Mouse (Mus musculus) hindbrain, postnatal 0 days (tissue): ENCODE data around the gene Vmn1r210. TPM values are rescaled to one million over a fixed set of nuclear protein-coding genes. Genes with fewer than 3 reads are reported as not detected.
"Not testable (repeated sequence)": the region's sequence is repeated elsewhere in the genome, so short reads cannot be mapped to it uniquely, and the experiment has no call there.

Source experiments
- ATAC-seq: fragments of 200-750 bp; cut with Nextera tagmentation; 2 replicates; pipeline ENCODE4 v1.8.0; 2017; ENCODE audit warnings: mild to moderate bottlenecking, moderate TSS enrichment, moderate library complexity
- DNase-seq: peaks from one replicate; pipeline ENCODE4 v3.0.0-alpha.2; 2015; ENCODE audit warnings: low spot score
- H3K27ac ChIP-seq: fragments of 300-500 bp; sonication (generic); 2 replicates; pipeline ENCODE4 v1.5.1; 2014; ENCODE audit warnings: mild to moderate bottlenecking
- H3K27me3 ChIP-seq: fragments of 300-500 bp; sonication (generic); 2 replicates; pipeline ENCODE4 v1.6.1; 2014; ENCODE audit warnings: low read length, mixed read lengths; ENCODE audit not compliant: insufficient read depth
- H3K36me3 ChIP-seq: fragments of 300-500 bp; sonication (generic); 2 replicates; pipeline ENCODE4 v1.6.1; 2014; ENCODE audit warnings: low read length, mixed read lengths; ENCODE audit not compliant: insufficient read depth
- H3K4me1 ChIP-seq: fragments of 300-500 bp; sonication (generic); 2 replicates; pipeline ENCODE4 v1.6.1; 2014; ENCODE audit warnings: antibody characterized with exemption, low read length, mixed read lengths; ENCODE audit not compliant: insufficient read depth
- H3K4me2 ChIP-seq: fragments of 300-500 bp; sonication (generic); 2 replicates; pipeline ENCODE4 v1.6.1; 2014; ENCODE audit warnings: low read depth, mild to moderate bottlenecking, low read length, moderate library complexity, mixed read lengths
- H3K4me3 ChIP-seq: fragments of 300-500 bp; sonication (generic); 2 replicates; pipeline ENCODE4 v1.5.1; 2014; ENCODE audit warnings: low read length
- H3K9ac ChIP-seq: fragments of 300-500 bp; sonication (generic); replicated peaks from 2 replicates; pipeline ENCODE4 v1.6.1; 2014; ENCODE audit warnings: mild to moderate bottlenecking, low read length, moderate library complexity, mixed read lengths
- H3K9me3 ChIP-seq: fragments of 300-500 bp; sonication (generic); 2 replicates; pipeline ENCODE4 v1.6.1; 2016; ENCODE audit warnings: low read length, mixed read lengths
- whole genome bisulfite sequencing: fragments of 180-500 bp; shearing (Covaris S2); extraction: QIAGEN DNeasy Blood & Tissue Kit; methylation state at CpG from one replicate; pipeline ENCODE4 v1.1.7; 2014; 5-methylcytosine and 5-hydroxymethylcytosine counted together
- polyA plus RNA-seq: library from polyadenylated mRNA; unstranded; fragments of >200 nt; fragmentation: Nextera tagmentation; extraction: Ambion mirVana; gene quantifications from 2 replicates; pipeline ENCODE4 v1.2.1, GENCODE M21; 2015
- total RNA-seq: library from RNA; depleted of rRNA; stranded (reverse); fragments of >200 nt; gene quantifications from 2 replicates; pipeline ENCODE4 v1.2.3, GENCODE M21; 2014; rRNA removed

The Vmn1r210 gene
- total and polyA plus RNA-seq, 2 experiments from 2014 or later, result not detected

- not testable (repeated sequence) for H3K4me3 ChIP-seq, H3K4me1 ChIP-seq, H3K36me3 ChIP-seq, H3K27ac ChIP-seq, H3K27me3 ChIP-seq, H3K9me3 ChIP-seq, H3K9ac ChIP-seq, H3K4me2 ChIP-seq, DNase-seq, ATAC-seq
Observed at GRCm38 (mm10) chr13:22784159-22784558, 47.0 kb downstream of the Vmn1r210 start.

DNA sequence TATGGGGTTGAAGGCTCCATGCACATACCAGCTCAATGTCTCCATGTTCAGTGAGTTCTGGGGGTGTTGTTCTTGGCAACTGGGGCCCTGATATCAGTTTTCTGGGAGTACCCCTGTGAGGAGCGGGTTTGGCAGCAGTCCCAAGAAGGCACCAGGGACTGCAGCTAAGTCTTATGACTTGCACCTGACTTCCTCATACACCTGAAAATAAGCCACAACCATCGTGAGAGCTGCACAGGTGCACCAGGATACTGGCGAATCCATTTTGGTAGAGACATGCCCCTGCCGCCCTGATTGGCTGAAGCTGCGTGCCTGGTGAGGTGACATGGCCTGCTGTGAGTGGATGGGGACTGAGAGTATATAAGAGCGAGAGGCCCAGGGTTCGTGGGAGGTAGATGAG is 53.8 kb downstream of the Vmn1r210 start, which contains the start of gene Vmn1r208:
TSS of gene Vmn1r208 (minus strand) at position 101 of the 400 bp plus-strand sequence.
- not testable (repeated sequence) for H3K9ac ChIP-seq, H3K9me3 ChIP-seq, H3K4me1 ChIP-seq, ATAC-seq, H3K27me3 ChIP-seq, H3K4me2 ChIP-seq, DNase-seq, H3K4me3 ChIP-seq, H3K36me3 ChIP-seq, H3K27ac ChIP-seq
- no CpG with 5 or more reads among the region's 7 CpGs for WGBS

Other genes starting within 250 kb of the Vmn1r210 start
- not detected in 2 replicates for gene Vmn1r205, start 238.3 kb downstream of the Vmn1r210 start, total RNA-seq
- not detected in 2 replicates for gene Vmn1r205, start 238.3 kb downstream of the Vmn1r210 start, polyA plus RNA-seq
- gene Vmn1r206, start 207.1 kb downstream of the Vmn1r210 start, total RNA-seq, result not detected in 2 replicates
- not detected in 2 replicates for gene Vmn1r206, start 207.1 kb downstream of the Vmn1r210 start, polyA plus RNA-seq
- gene Vmn1r207-ps, start 101.7 kb downstream of the Vmn1r210 start, total RNA-seq, result not detected in 2 replicates
- gene Vmn1r207-ps, start 101.7 kb downstream of the Vmn1r210 start, polyA plus RNA-seq, result not detected in 2 replicates
- gene Vmn1r208, start 53.9 kb downstream of the Vmn1r210 start, total RNA-seq, result not detected in 2 replicates
- not detected in 2 replicates for gene Vmn1r208, start 53.9 kb downstream of the Vmn1r210 start, polyA plus RNA-seq
- gene Vmn1r209, start 21.7 kb downstream of the Vmn1r210 start, total RNA-seq, result 0.05 TPM in 1 of 2 replicates, not detected in the other
- gene Vmn1r209, start 21.7 kb downstream of the Vmn1r210 start, polyA plus RNA-seq, result not detected in 2 replicates
- not detected in 2 replicates for gene Vmn1r211, start 26.2 kb upstream of the Vmn1r210 start, total RNA-seq
- not detected in 2 replicates for gene Vmn1r211, start 26.2 kb upstream of the Vmn1r210 start, polyA plus RNA-seq
- gene Vmn1r212, start 52.9 kb upstream of the Vmn1r210 start, total RNA-seq, result not detected in 2 replicates
- not detected in 2 replicates for gene Vmn1r212, start 52.9 kb upstream of the Vmn1r210 start, polyA plus RNA-seq
- not detected in 2 replicates for gene Vmn1r213, start 176.3 kb upstream of the Vmn1r210 start, total RNA-seq
- 0.20 TPM in 1 of 2 replicates, not detected in the other for gene Vmn1r213, start 176.3 kb upstream of the Vmn1r210 start, polyA plus RNA-seq
- gene Vmn1r214, start 199.1 kb upstream of the Vmn1r210 start, total RNA-seq, result not detected in 2 replicates
- gene Vmn1r214, start 199.1 kb upstream of the Vmn1r210 start, polyA plus RNA-seq, result not detected in 2 replicates
- gene Vmn1r215, start 236.7 kb upstream of the Vmn1r210 start, total RNA-seq, result not detected in 2 replicates
- gene Vmn1r215, start 236.7 kb upstream of the Vmn1r210 start, polyA plus RNA-seq, result not detected in 2 replicates